Comparison of ENCODE assay signal across 11 mouse cellular contexts in the genomic region with DNA sequence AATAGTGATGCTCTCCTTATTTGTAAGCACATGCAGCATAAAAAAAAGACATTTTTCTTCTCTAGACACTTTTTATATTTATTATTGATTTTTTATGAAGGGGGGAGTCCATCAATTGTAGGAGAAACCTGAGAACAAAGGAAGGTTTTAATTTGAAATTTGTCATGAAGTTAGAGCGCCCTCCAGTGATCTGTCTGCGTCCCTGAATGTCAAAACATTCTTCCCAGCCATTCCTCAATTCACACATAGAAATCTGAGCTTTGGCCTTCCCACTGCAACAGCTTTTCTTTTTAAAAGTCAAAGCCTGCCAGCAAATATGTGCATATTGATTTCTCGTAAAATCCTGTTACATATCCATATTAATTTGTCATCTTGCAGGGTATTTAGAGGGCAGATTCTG.
DNase-seq lines count a peak whose midpoint lies in the region; ATAC-seq and TF ChIP-seq lines count a peak whose summit lies in the region.
"Had no signal": no experiment of that assay in that cellular context is flagged by ENCODE, and none has a peak within 500 bp of the region (broad histone marks: within the 10 kb centered on the region; RNA-seq: fewer than 3 reads in every experiment).

No protein-coding gene starts in this region.

- no peak overlapping the region for H3K9ac ChIP-seq in midbrain, embryonic 14.5 days (replicated peaks; ENCODE audit: low read length)
- no peak overlapping the region for H3K9ac ChIP-seq in forebrain, postnatal 0 days
- H3K9ac ChIP-seq: heart, embryonic 12.5 days; limb, embryonic 13.5 days had no signal

- no peaks in the 10 kb centered on the region for H3K9me3 ChIP-seq in midbrain, embryonic 14.5 days (ENCODE audit: control insufficient read depth, low read length)
- no peaks in the 10 kb centered on the region for H3K9me3 ChIP-seq in midbrain, embryonic 10.5 days (replicated peaks)
- H3K9me3 ChIP-seq in forebrain, postnatal 0 days (ENCODE audit: low read length), result no peaks in the 10 kb centered on the region
- H3K9me3 ChIP-seq: heart, embryonic 12.5 days; limb, embryonic 13.5 days had no signal

- no peak overlapping the region for H3K4me3 ChIP-seq in gastrocnemius, adult 2 months
- no peak overlapping the region for H3K4me3 ChIP-seq in midbrain, embryonic 14.5 days (replicated peaks; ENCODE audit: low read depth, low read length)
- H3K4me3 ChIP-seq in midbrain, embryonic 10.5 days, result no peak overlapping the region
- no peak overlapping the region for H3K4me3 ChIP-seq in forebrain, postnatal 0 days (ENCODE audit: low read depth, low read length)
- H3K4me3 ChIP-seq: heart, embryonic 12.5 days; limb, embryonic 13.5 days had no signal

- no peak for DNase-seq in gastrocnemius, adult 2 months
- DNase-seq in gastrocnemius, adult 18-20 months (ENCODE audit: low spot score), result no peak
- peak; percentile 86 for DNase-seq in midbrain, embryonic 14.5 days
- DNase-seq in midbrain, embryonic 10.5 days (ENCODE audit: low spot score), result no peak
- peak; percentile 82 for DNase-seq in forebrain, postnatal 0 days
- peak; percentile 21 for DNase-seq in right cerebral cortex, postnatal 14 days
- no peak for DNase-seq in lung, postnatal 14 days
- DNase-seq in heart, adult 8-10 months (ENCODE audit: low spot score), result no peak
- DNase-seq: thymus, postnatal 4 days had no signal

- intact Hi-C loops in gastrocnemius, adult 2 months (cut with DNase I), result no loop called here

- WGBS in midbrain, embryonic 14.5 days, result 13% methylated on average over 3 of the region's 3 CpGs
- WGBS in midbrain, embryonic 10.5 days, result 17% methylated on average over 3 of the region's 3 CpGs
- 9% methylated on average over 3 of the region's 3 CpGs for WGBS in forebrain, postnatal 0 days

- no peaks in the 10 kb centered on the region for H3K27me3 ChIP-seq in midbrain, embryonic 14.5 days (ENCODE audit: control insufficient read depth, insufficient read depth, low read length)
- no peaks in the 10 kb centered on the region for H3K27me3 ChIP-seq in midbrain, embryonic 10.5 days (ENCODE audit: low read depth, poor library complexity, severe bottlenecking)
- H3K27me3 ChIP-seq in forebrain, postnatal 0 days (ENCODE audit: insufficient read depth, low read length), result no peaks in the 10 kb centered on the region
- H3K27me3 ChIP-seq: heart, embryonic 12.5 days; limb, embryonic 13.5 days had no signal

- no peak overlapping the region for H3K27ac ChIP-seq in gastrocnemius, adult 2 months
- H3K27ac ChIP-seq in midbrain, embryonic 14.5 days (replicated peaks; ENCODE audit: low read depth, low read length), result no peak overlapping the region
- no peak overlapping the region for H3K27ac ChIP-seq in midbrain, embryonic 10.5 days (replicated peaks)
- H3K27ac ChIP-seq in forebrain, postnatal 0 days (ENCODE audit: low read depth, low read length), result no peak overlapping the region
- H3K27ac ChIP-seq: limb, embryonic 13.5 days had no signal

- no peaks in the 10 kb centered on the region for H3K4me1 ChIP-seq in midbrain, embryonic 14.5 days (ENCODE audit: control insufficient read depth, insufficient read depth, low read length)
- no peaks in the 10 kb centered on the region for H3K4me1 ChIP-seq in midbrain, embryonic 10.5 days
- no peaks in the 10 kb centered on the region for H3K4me1 ChIP-seq in forebrain, postnatal 0 days (ENCODE audit: insufficient read depth)
- H3K4me1 ChIP-seq: heart, embryonic 12.5 days; limb, embryonic 13.5 days had no signal

- peak; percentile 16; the same call in 1 of the 2 replicates for TF ChIP-seq CTCF in gastrocnemius, adult 2 months (IDR thresholded peaks at IDR 0.05)
- TF ChIP-seq CTCF in forebrain, postnatal 0 days (IDR thresholded peaks at IDR 0.05; ENCODE audit: low read depth), result peak; percentile 70

- H3K4me2 ChIP-seq in midbrain, embryonic 14.5 days (ENCODE audit: low read length), result no peak overlapping the region
- H3K4me2 ChIP-seq in forebrain, postnatal 0 days (ENCODE audit: low read depth), result no peak overlapping the region
- H3K4me2 ChIP-seq: heart, embryonic 12.5 days; limb, embryonic 13.5 days had no signal

- 0 out of 2 replicates have a peak, but pooled peaks have one; percentile 11 for ATAC-seq in midbrain, embryonic 14.5 days (ENCODE audit: low FRiP score, low TSS enrichment)
- peak; percentile 53; the same call in 1 of the 2 replicates for ATAC-seq in forebrain, postnatal 0 days

- H3K36me3 ChIP-seq in midbrain, embryonic 14.5 days (ENCODE audit: control insufficient read depth, insufficient read depth, low read length), result no peaks in the 10 kb centered on the region
- no peaks in the 10 kb centered on the region for H3K36me3 ChIP-seq in midbrain, embryonic 10.5 days
- no peaks in the 10 kb centered on the region for H3K36me3 ChIP-seq in forebrain, postnatal 0 days (ENCODE audit: insufficient read depth)
- H3K36me3 ChIP-seq: heart, embryonic 12.5 days; limb, embryonic 13.5 days had no signal

Comparison
In these comparisons a context has a peak if more than half of its experiments do, and no peak if none do; other contexts are left out.
1. DNase-seq: peak in midbrain, embryonic 14.5 days (single experiment), forebrain, postnatal 0 days (single experiment) and right cerebral cortex, postnatal 14 days (single experiment); none in gastrocnemius, adult 2 months (single experiment), gastrocnemius, adult 18-20 months (single experiment), midbrain, embryonic 10.5 days (single experiment), lung, postnatal 14 days (single experiment) and heart, adult 8-10 months (single experiment).